Mouse (Mus musculus): Measurements from ENCODE around the gene Rbbp5.

Gene Rbbp5

GRCm38 (mm10) chr1:132505155-132505554 is 28.0 kb downstream of the Rbbp5 start:
- no peak for DNase-seq (ENCODE audit: low spot score)

DNA sequence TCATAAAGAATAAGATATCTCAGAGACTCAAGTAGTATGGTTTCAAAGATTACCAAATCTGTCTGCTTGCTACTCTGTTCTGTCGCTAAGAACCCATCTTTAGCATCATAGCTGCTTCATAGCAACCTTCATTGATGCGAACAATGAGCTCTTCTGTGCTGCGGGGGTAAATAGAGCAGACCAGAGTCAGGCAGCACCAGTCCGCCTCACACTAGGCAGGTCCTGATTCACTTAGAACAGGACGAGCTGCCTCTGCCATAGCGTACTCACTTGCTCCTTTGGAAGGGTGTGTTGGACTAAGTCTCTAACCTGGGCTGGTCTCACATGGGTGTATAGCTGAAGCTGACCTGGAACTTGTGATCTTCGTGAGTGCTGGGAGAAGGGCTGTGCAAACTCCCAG is 28.9 kb downstream of the Rbbp5 start, which contains the start of gene Tmem81:
TSS of gene Tmem81 (plus strand) at position 173 of the 400 bp plus-strand sequence.
- no peak for DNase-seq (ENCODE audit: low spot score)

- DNase-seq (ENCODE audit: low spot score) = no peak
Observed at GRCm38 (mm10) chr1:132506656-132507055, 29.5 kb downstream of the Rbbp5 start.

- DNase-seq (ENCODE audit: low spot score) = no peak
Observed at GRCm38 (mm10) chr1:132509771-132510170, 32.6 kb downstream of the Rbbp5 start.

GRCm38 (mm10) chr1:132511521-132511920 is 34.4 kb downstream of the Rbbp5 start:
- no peak for DNase-seq (ENCODE audit: low spot score)

DNA sequence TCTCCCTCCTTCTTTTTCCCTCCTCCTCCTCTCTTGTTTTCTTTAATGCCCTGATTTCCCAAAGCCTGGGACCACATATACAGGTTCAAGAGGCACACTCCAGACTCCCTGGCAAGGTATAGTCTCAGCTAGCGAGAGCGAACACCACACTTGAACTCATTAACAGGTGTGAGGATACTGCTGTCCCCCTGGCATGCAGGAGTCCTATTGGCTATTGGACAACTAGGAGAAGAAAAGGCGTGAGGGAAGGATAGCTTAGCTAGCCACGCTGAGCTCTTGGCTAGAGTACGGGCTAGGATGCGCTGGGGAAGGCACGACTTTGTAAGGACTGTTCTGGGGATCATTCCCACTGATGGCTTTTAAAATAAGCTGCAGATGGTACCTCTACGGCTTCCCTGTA is 34.9 kb downstream of the Rbbp5 start:
- DNase-seq (ENCODE audit: low spot score) = no peak

GRCm38 (mm10) chr1:132515339-132515738 is 38.2 kb downstream of the Rbbp5 start:
- no peak for DNase-seq (ENCODE audit: low spot score)

- DNase-seq (ENCODE audit: low spot score) = no peak
Observed at GRCm38 (mm10) chr1:132516776-132517175, 39.6 kb downstream of the Rbbp5 start.

DNA sequence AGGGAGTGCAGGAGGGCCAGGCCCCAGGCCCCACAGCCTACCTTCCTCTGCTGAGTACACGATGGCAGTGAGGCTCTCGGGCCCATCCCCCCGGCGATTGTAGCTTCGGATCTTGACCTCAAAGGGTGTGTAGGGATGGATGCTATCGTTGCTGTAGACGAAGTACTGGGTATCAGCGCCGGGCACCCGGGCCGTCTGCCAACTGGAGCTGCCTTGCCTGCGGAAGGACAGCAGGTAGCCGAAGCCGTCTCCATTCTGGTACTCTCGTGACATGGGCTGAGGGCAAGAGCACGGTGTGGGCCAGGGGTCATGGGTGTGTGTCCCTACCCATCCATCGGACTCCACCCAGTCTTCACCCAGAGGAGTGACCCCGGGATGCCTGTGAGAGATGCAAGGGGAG is 41.5 kb downstream of the Rbbp5 start:
- DNase-seq (ENCODE audit: low spot score) = no peak

DNA sequence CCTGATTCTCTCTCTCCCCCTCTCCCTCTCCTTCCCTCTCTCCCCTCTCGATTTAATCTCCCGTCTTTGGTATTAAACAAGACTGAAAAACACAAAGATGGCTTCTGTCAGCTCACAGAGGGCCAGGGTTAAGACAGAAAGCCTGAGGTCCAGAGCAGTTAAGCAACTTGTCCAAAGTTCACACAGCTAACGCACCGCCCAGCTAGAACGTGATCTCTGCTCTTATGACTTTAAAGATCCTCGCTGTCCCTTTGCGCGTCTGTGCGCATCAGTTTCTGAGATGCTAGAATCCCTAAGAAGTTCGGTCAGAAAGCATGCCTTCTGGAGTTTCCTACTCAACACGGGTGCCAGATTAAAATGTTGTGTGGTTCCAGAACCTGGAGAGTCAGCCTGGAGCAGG is 42.6 kb downstream of the Rbbp5 start:
- DNase-seq (ENCODE audit: low spot score) = no peak

DNA sequence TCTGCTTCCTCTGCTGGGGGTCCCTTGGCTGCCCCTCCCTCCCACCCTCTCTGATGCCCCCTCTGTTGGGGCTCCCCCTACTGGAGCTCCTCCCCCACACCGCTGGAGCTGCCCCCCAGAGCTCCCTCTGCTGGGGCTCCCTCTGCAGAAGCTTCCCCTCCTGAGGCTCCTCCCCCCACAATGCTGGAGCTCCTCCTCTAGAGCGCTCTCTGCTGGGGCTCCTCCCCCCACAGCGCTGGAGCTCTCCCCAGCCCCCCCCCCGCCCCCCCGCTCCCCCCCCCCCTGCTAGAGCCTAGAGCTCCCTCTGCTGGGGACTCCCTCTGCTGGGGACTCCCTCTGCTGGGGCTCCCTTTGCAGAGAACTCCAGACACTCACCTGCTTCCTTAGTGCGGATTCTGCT is 43.6 kb downstream of the Rbbp5 start:
- peak; percentile 61 for DNase-seq (ENCODE audit: low spot score)

DNA sequence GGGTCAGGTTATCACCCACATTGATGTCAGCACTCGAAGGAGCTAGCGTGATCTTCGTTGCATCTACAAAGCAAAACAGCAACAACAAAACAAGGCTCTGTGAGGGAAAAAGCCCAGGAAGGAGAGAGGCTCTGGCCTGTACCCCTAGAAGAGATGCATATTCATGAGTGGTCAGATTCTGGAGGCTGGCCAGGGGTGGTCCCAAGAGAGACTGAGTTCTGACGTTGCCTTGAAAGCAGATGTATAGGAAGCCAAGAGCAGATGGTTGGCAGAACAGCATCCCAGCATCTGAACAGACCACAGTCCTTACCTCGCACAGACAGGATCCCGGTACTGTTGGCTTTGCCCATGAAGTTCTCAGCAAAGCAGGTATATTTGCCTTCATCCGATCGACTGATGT is 45.9 kb downstream of the Rbbp5 start:
- no peak for DNase-seq (ENCODE audit: low spot score)

DNA sequence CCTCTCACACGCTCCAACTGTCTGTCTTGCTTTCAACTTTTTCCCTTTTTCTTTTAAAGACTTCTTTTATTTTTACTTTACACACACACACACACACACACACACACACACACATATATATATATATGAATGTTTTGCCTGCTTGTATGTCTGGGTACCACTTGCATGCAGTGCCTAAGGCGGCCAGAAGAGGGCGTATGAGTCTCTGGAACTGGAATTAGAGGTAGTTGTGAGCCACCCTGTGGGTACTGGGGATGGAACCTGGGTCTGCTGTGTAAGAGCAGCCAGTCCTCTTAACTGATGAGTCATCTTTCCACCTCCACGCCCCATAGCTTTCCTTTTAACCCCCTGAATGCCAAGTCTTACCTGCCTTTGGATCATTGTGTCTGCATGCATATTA is 46.8 kb downstream of the Rbbp5 start:
- DNase-seq (ENCODE audit: low spot score) = no peak

DNA sequence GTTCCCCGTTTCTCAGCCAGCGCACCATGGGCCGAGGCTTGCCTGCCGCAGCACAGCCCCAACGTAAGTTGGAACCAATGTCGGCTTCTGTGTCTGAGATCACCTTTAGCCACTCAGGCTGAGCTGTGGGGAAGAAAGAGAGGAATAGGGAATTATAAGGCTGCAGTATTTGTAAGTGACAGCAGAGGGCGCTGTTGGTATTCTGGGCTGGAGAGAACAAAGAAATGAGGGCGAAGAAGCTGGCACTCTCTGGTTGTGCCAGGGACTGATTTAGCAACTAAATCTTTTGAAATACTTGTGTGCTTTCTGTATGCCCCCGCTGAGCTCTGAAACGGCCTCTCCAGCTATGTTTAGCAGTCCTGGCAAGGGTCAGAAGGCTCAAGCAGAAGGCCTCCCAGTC is 48.7 kb downstream of the Rbbp5 start:
- DNase-seq (ENCODE audit: low spot score) = peak; percentile 89

DNA sequence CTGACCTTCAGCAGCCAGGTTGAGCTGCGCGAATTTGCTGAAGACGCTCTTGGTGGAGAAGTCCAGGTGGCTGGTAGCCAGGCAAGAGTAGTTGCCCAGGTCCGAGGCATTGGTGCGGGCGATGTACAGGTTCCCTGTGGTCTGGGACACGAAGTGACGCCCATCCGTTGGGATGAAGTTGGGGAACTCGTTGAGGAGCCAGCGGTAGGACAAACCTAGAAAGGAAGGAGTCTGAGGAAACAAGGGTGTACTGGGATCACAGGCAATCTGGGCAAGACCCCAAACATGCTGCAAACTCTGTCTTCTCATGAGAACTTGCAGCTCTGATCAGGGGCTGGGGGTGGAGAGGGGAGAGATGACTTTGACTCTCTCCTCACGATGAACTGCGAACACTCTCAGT is 50.9 kb downstream of the Rbbp5 start:
- no peak for DNase-seq (ENCODE audit: low spot score)

GRCm38 (mm10) chr1:132528647-132529334 is 51.6 kb downstream of the Rbbp5 start:
- no peak for DNase-seq (ENCODE audit: low spot score)

- DNase-seq (ENCODE audit: low spot score) = no peak
Observed at GRCm38 (mm10) chr1:132530631-132531191, 53.5 kb downstream of the Rbbp5 start.

DNA sequence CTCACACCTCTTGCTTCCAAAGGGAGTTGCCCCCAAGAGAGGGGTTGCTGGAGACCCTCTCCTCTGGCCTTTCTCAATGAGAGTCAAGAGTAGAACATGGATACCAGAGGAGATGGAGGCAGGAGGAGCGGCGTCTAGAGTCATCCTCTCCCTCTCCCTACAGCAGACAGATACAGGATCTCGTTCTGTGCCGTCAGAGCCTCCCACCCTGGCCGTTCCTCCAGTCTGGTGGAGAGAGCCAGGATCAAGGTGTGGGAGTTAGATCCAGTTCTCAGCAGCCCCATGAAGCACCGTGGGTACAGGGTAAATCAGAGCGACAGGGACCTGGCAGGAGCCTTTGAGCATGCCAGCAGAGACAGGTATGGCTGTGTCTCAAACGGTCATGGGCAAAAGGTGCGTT is 55.4 kb downstream of the Rbbp5 start:
- DNase-seq (ENCODE audit: low spot score) = no peak

DNA sequence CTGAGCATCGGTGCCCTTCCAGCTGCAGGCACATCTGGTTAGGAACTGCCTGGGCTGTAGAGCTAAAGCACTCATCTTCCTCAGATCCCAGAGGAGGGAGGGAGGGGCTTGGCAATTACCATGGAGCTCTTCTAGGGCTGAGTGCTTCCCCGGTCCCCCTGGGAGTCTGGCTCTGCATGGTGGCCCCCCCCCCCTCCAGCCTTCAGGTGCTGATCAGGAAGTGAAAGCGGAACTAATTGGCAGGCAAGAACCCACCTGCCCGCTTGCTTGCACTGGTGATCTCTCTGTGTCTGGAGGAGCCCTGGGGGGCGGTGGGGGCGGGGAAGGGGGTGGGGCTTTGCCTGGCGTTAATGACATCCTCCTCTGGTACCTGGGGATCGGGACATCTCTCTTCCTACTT is 56.7 kb downstream of the Rbbp5 start:
- no peak for DNase-seq (ENCODE audit: low spot score)

GRCm38 (mm10) chr1:132535541-132535940 is 58.4 kb downstream of the Rbbp5 start:
- no peak for DNase-seq (ENCODE audit: low spot score)

DNA sequence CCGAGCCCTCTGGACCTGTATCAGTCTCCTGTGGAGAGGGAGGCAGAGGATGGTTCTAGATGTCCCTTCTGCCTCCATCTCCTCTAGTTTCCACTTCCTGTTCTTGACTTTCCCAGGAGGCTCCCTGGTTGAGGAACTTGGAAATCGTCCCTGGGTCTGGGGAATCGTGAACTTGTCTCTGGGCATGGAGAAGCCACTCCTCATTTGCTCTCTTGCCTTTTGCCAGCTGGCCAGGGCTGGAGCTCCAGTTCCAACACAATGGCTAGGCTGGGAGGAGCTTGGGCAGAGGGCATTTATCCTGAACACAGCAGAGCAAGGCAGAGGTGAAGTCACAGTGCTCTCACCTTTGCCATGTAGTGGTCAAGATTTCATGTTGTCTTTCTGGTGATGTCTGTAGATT is 59.3 kb downstream of the Rbbp5 start:
- no peak for DNase-seq (ENCODE audit: low spot score)

- DNase-seq (ENCODE audit: low spot score) = peak; percentile 69
Observed at GRCm38 (mm10) chr1:132537736-132538135, 60.6 kb downstream of the Rbbp5 start.

DNA sequence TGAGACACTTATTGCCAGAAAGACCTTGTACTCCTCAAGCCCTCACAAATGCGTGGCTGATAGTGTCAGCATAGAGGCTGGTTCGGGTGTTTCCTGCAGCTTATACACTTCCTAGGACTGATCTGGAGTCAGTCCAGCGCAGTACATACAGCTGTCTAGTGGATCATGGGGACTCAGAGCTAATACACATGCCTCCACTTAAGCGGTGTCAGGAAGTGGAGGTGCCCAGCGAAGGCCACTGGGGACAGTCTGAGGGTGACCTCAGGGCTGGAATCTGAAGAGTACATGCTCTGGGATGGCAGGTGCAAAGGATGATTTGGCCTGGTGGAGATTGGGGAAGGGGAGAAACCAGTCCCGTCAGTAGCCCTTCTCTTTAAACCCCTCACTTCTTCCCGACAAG is 63.5 kb downstream of the Rbbp5 start:
- no peak for DNase-seq (ENCODE audit: low spot score)

GRCm38 (mm10) chr1:132541171-132541823 is 64.1 kb downstream of the Rbbp5 start:
- no peak for DNase-seq (ENCODE audit: low spot score)

Measured in layer of hippocampus, adult 11-12 months (tissue).